Mouse (Mus musculus): ENCODE data around the gene Tbrg4.

DNA sequence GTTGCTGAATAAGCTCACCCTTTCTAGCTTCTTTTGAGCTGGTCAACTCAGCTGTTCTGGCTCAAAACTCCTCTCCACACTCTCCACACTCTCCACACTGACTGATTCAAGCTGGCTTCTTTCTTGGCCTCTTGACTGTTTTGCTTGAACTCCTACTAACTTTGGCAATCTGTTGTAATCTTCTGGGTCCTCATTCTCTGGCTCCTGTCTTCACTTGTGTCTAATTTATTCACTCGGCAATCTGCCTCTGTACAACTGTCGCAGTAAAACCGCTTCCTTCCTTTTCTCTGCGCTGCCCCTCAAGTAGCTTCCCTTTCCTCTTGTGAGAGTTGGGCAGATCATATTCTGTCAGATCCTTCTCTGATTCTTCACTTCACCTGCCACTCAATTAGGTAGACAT is 1.9 kb upstream of the Tbrg4 start:
- TF ChIP-seq CTCF (IDR thresholded peaks at IDR 0.05; ENCODE audit: borderline replicate concordance, control insufficient read depth, extremely low read depth, insufficient read depth, low read length, poor library complexity): no peak
- no peak for TF ChIP-seq POLR2A (IDR thresholded peaks at IDR 0.05; ENCODE audit: control insufficient read depth, extremely low read depth, insufficient read depth, low read length, poor library complexity)

Data from thymus, adult 2 months (tissue).